Mouse (Mus musculus): ENCODE data around the gene Hlf. TPM values are rescaled to one million over a fixed set of nuclear protein-coding genes. Genes with fewer than 3 reads are reported as not detected.

Gene Hlf
- polyA plus RNA-seq, 1 experiment from 2014 or later: 1.9 TPM

DNA sequence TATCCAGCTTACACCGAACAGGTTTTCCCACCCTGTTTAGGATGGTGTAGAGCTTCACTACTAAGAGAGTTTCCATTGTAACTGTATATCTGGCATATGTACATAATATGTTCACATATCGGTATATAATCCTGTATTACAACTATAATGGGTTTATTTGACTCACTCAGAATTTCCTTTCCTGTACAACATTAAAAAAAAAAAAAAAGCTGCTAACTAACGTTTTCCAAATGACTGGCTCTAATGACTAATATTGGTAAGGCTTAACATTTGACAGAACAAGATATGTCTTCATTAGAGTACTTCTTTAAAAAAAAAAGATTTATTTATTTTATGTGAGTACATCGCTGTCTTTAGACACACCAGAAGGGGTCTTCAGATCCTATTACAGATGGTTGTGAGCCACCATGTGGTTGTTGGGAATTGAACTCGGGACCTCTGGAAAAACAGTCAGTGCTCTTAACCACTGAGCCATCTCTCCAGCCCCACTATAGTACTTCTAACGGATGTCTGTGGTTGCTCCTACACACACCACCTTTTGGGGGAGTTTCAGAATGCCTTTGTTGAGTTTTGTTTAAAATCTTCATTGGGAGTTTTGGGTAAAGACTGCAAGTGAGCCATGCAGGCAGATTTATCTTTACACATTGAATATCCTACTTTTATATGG is 41.1 kb downstream of the Hlf start:
- H3K4me1 ChIP-seq (replicated peaks): peaks cover 25% of the 10 kb centered on the region
- no peak overlapping the region for H3K4me3 ChIP-seq
- no peaks in the 10 kb centered on the region for H3K36me3 ChIP-seq
- no peak for DNase-seq (ENCODE audit: low spot score)
- no peak overlapping the region for H3K27ac ChIP-seq
- WGBS: 87% methylated on average over 6 of the region's 6 CpGs
- H3K27me3 ChIP-seq (ENCODE audit: insufficient read depth, poor library complexity, severe bottlenecking): no peaks in the 10 kb centered on the region
- no peaks in the 10 kb centered on the region for H3K9me3 ChIP-seq

DNA sequence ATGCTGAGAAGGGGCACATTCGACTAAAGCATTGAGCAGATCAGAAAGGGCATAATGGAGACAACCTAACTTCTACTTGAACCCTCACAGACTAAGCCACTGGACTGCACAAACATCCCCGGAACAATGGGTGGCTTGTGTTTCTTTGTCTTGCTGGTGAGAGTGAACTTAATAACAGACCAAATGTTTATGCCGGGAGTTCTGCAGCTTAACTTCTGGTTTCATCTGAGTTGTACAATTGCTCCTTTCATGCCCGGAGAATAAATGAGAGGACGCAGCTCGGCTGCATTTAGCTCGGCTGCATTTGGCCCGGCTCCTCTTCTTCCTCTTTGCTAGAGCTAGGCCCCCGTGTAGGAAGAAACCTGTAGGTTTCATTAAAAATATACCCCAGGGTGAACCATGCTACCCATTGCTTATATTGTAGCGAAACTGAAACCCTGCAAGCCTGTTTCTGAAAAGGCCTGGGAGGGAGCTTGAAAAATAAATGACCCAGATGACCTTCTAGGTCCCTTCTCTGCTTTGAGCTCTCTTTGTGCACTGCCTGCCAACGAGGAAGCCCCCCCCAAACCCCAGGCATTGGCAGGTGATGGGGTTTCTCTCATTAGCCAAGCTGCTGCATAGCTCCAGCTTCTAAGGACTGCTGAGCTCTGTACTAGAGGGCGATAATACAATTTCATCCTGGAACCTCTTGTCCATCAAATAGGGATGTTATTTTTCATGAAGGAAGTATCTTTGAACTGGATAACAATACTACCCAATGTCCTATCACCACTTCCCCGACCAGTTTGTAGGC is 42.8 kb downstream of the Hlf start:
- H3K27me3 ChIP-seq (ENCODE audit: insufficient read depth, poor library complexity, severe bottlenecking): no peaks in the 10 kb centered on the region
- H3K4me3 ChIP-seq: no peak overlapping the region
- peaks cover 23% of the 10 kb centered on the region for H3K4me1 ChIP-seq (replicated peaks)
- H3K9me3 ChIP-seq: no peaks in the 10 kb centered on the region
- H3K36me3 ChIP-seq: no peaks in the 10 kb centered on the region
- DNase-seq (ENCODE audit: low spot score): no peak
- 70% methylated on average over 13 of the region's 13 CpGs for WGBS
- H3K27ac ChIP-seq: peak overlapping the region; percentile 66

GRCm38 (mm10) chr11:90345746-90346145 is 44.9 kb downstream of the Hlf start:
- Histone ChIP-seq H3K36me3 (no peaks in the 10 kb centered on the region), H3K27me3 (ENCODE audit: insufficient read depth, poor library complexity, severe bottlenecking) (no peaks in the 10 kb centered on the region), H3K4me1 (replicated peaks) (peaks cover 20% of the 10 kb centered on the region), H3K9me3 (no peaks in the 10 kb centered on the region), H3K27ac (no peak overlapping the region), H3K4me3 (no peak overlapping the region)
- 94% methylated on average over 11 of the region's 11 CpGs for WGBS
- no peak for DNase-seq (ENCODE audit: low spot score)

DNA sequence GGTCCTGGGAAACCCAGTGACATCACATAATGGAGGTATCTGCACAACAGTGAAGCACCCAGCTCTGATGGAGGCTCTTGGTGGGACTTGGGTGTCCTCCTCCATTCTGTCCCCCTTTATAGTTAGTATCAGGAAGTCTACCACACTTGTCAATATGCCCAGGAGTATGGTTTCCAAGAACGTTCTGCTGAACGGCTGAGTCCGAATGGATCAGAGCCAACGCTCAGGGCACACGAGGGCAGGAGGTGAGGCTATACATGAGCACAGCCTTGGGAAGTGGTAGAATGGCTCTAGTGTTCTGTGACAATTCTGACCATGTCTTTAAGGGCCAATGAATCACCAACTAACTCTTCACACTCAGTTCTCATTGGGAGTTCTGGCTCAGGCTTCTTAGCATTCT is 47.8 kb downstream of the Hlf start:
- DNase-seq (ENCODE audit: low spot score): no peak
- whole genome bisulfite sequencing: 95% methylated on average over 5 of the region's 5 CpGs

GRCm38 (mm10) chr11:90342267-90342666 is 48.4 kb downstream of the Hlf start:
- no peak for DNase-seq (ENCODE audit: low spot score)
- H3K27ac ChIP-seq: no peak overlapping the region
- no peaks in the 10 kb centered on the region for H3K36me3 ChIP-seq
- no peaks in the 10 kb centered on the region for H3K9me3 ChIP-seq
- no peaks in the 10 kb centered on the region for H3K27me3 ChIP-seq (ENCODE audit: insufficient read depth, poor library complexity, severe bottlenecking)
- no peak overlapping the region for H3K4me3 ChIP-seq
- H3K4me1 ChIP-seq (replicated peaks): peaks cover 7% of the 10 kb centered on the region
- 89% methylated on average over 5 of the region's 5 CpGs for WGBS

More for the DNA sequence above, 47.8 kb downstream of the Hlf start:
- no peak overlapping the region for H3K27ac ChIP-seq
- H3K27me3 ChIP-seq (ENCODE audit: insufficient read depth, poor library complexity, severe bottlenecking): no peaks in the 10 kb centered on the region
- no peaks in the 10 kb centered on the region for H3K36me3 ChIP-seq
- no peak overlapping the region for H3K4me3 ChIP-seq
- H3K4me1 ChIP-seq (replicated peaks): peaks cover 8% of the 10 kb centered on the region
- no peaks in the 10 kb centered on the region for H3K9me3 ChIP-seq

DNA sequence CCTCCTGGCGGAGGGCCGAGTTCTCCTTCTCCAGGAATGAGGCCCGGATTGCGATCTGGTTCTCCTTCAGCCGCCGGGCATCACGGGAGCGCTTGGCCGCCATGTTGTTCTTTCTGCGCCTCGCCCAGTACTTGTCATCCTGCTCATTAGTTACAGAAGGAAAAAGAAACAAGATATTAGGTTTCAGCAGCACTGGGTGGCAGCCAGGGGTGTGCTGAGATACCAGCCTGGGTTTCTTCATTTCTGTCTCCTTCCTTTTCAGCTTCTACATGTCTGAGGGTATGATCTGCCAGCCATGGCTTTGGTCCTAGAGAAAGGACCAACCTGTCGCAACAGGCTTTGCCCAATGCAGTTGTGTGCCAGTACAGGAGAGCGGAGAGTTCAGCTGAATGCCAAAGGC is 49.9 kb downstream of the Hlf start:
- Histone ChIP-seq H3K27ac (no peak overlapping the region), H3K36me3 (no peaks in the 10 kb centered on the region), H3K4me1 (replicated peaks) (peaks cover 11% of the 10 kb centered on the region), H3K4me3 (no peak overlapping the region), H3K9me3 (no peaks in the 10 kb centered on the region), H3K27me3 (ENCODE audit: insufficient read depth, poor library complexity, severe bottlenecking) (no peaks in the 10 kb centered on the region)
- WGBS: 93% methylated on average over 13 of the region's 13 CpGs
- no peak for DNase-seq (ENCODE audit: low spot score)

- H3K27ac ChIP-seq: no peak overlapping the region
- no peak for DNase-seq (ENCODE audit: low spot score)
- no peaks in the 10 kb centered on the region for H3K9me3 ChIP-seq
- no peaks in the 10 kb centered on the region for H3K27me3 ChIP-seq (ENCODE audit: insufficient read depth, poor library complexity, severe bottlenecking)
- H3K4me1 ChIP-seq (replicated peaks): peaks cover 11% of the 10 kb centered on the region
- WGBS: 84% methylated on average over 1 of the region's 1 CpGs
- H3K4me3 ChIP-seq: no peak overlapping the region
- H3K36me3 ChIP-seq: no peaks in the 10 kb centered on the region
Measured at GRCm38 (mm10) chr11:90334816-90335215, 55.9 kb downstream of the Hlf start.

DNA sequence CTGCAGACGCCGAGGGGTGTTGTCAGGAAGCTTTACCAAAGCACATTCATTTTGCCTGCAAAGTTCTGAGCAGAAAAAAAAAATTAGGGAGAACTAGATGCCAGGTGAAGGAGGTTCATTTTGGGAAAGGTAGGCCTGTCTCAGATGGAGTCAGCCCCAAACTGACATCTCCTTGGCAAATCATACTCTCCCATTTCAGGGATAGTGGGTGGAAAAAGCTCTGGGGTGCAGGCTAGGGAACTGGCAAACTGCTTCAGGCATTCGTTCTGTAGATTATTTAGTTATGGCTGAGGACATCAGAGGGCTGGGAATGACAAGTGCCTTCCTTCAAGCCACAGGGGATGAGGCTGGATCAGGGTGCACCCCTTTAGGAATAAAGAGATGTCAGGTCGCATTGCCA is 58.0 kb downstream of the Hlf start:
- Histone ChIP-seq H3K9me3 (no peaks in the 10 kb centered on the region), H3K4me3 (no peak overlapping the region), H3K27ac (no peak overlapping the region), H3K4me1 (replicated peaks) (peaks cover 11% of the 10 kb centered on the region), H3K36me3 (no peaks in the 10 kb centered on the region), H3K27me3 (ENCODE audit: insufficient read depth, poor library complexity, severe bottlenecking) (no peaks in the 10 kb centered on the region)
- WGBS: 81% methylated on average over 4 of the region's 4 CpGs
- no peak for DNase-seq (ENCODE audit: low spot score)

DNA sequence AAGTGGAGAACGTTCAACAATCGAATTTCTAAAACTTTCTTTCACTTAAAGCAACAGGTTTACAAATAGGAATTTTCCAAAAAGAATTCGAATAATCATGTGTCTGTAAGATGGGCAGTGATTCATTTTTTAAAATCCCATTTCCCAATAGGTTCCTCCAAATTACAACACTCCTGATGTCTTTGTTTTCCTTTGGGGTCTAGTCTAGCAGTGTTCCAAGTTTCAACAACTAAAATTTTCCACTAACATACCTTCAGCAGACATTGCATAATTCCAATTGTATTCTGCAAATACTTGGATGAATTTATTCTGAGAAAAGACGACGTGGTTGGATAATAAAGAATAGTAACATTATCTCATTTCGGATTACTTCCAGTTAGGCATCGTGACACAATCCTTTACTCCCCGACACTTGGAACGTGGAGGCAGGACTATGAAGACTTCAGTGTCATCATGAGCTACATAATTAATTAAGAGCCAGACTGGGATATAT is 60.4 kb downstream of the Hlf start:
- Histone ChIP-seq H3K36me3 (no peaks in the 10 kb centered on the region), H3K27me3 (ENCODE audit: insufficient read depth, poor library complexity, severe bottlenecking) (no peaks in the 10 kb centered on the region), H3K27ac (no peak overlapping the region), H3K9me3 (no peaks in the 10 kb centered on the region), H3K4me3 (no peak overlapping the region), H3K4me1 (replicated peaks) (no peaks in the 10 kb centered on the region)
- 90% methylated on average over 9 of the region's 9 CpGs for WGBS
- no peak for DNase-seq (ENCODE audit: low spot score)

GRCm38 (mm10) chr11:90326836-90327235 is 63.9 kb downstream of the Hlf start:
- 83% methylated on average over 1 of the region's 1 CpGs for WGBS
- H3K4me1 ChIP-seq (replicated peaks): no peaks in the 10 kb centered on the region
- no peak overlapping the region for H3K27ac ChIP-seq
- no peaks in the 10 kb centered on the region for H3K9me3 ChIP-seq
- DNase-seq (ENCODE audit: low spot score): no peak
- no peaks in the 10 kb centered on the region for H3K36me3 ChIP-seq
- H3K27me3 ChIP-seq (ENCODE audit: insufficient read depth, poor library complexity, severe bottlenecking): no peaks in the 10 kb centered on the region
- no peak overlapping the region for H3K4me3 ChIP-seq

DNA sequence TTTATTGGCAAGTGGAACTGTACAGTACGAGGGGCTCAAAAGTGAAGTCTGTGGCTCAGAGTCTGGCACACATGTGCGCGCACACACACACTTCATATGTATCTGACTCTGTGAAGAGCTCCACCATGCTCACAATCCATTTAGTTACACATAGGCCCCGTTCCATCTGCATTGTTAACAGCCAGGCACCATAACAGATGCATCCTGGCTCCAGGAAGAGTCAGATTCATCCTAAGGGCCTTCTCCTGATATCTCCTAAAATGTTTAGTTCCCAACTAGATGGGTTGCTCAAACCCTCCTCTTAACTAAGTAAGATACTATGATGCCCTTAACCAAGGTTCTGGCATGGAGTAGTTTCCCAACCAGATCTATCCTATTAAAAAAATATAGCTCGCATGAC is 64.5 kb downstream of the Hlf start:
- DNase-seq (ENCODE audit: low spot score): no peak
- H3K27me3 ChIP-seq (ENCODE audit: insufficient read depth, poor library complexity, severe bottlenecking): no peaks in the 10 kb centered on the region
- 92% methylated on average over 5 of the region's 5 CpGs for WGBS

DNA sequence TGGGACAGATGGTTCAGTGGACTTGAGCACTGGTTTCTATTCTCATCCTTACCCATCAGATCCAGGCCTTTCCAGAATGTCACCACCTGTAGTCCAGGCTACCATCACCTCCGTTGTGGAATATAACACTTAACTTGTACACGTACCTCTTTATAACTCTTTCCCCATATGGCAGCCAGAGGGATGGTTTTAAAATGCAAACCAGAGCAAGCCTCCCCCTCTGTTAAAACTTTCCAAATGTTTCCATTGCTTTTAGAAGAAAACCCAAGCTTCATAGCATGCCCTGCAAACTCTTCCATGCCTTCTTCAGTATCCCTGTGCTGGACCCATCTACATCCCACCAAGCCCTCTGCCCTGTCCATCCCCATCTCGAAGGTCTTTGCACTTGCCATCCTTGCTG is 66.1 kb downstream of the Hlf start:
- WGBS: 90% methylated on average over 3 of the region's 3 CpGs
- no peak for DNase-seq (ENCODE audit: low spot score)
- H3K27ac ChIP-seq: no peak overlapping the region

More for the DNA sequence above, 64.5 kb downstream of the Hlf start:
- Histone ChIP-seq H3K27ac (no peak overlapping the region), H3K9me3 (no peaks in the 10 kb centered on the region), H3K4me1 (replicated peaks) (no peaks in the 10 kb centered on the region), H3K36me3 (no peaks in the 10 kb centered on the region), H3K4me3 (no peak overlapping the region)

DNA sequence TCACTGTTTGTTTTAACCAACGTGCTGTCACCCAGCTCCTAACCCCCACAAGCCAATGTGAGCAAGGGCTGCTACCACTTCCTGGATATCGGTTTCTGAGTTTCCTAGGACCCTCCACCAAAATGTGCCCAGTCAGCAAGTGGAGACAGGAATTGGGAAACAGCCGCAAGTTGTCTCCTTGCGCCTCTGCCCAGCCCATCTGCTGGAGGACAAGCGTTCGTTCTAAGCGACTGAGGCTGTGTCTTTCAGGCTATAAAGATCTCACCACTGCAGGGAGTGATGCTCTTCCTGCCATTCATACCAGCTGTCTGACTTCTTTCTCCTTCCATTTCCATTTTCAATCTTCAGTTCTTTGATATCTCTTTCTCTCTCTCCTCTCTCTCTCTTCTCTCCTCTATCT is 69.8 kb downstream of the Hlf start:
- no peaks in the 10 kb centered on the region for H3K4me1 ChIP-seq (replicated peaks)
- DNase-seq (ENCODE audit: low spot score): no peak
- H3K9me3 ChIP-seq: no peaks in the 10 kb centered on the region
- H3K36me3 ChIP-seq: no peaks in the 10 kb centered on the region
- 80% methylated on average over 7 of the region's 7 CpGs for WGBS
- no peak overlapping the region for H3K27ac ChIP-seq
- H3K4me3 ChIP-seq: no peak overlapping the region
- no peaks in the 10 kb centered on the region for H3K27me3 ChIP-seq (ENCODE audit: insufficient read depth, poor library complexity, severe bottlenecking)

More for the DNA sequence above, 66.1 kb downstream of the Hlf start:
- H3K36me3 ChIP-seq: no peaks in the 10 kb centered on the region
- H3K4me3 ChIP-seq: no peak overlapping the region
- no peaks in the 10 kb centered on the region for H3K27me3 ChIP-seq (ENCODE audit: insufficient read depth, poor library complexity, severe bottlenecking)
- no peaks in the 10 kb centered on the region for H3K9me3 ChIP-seq
- H3K4me1 ChIP-seq (replicated peaks): no peaks in the 10 kb centered on the region
